Mouse (Mus musculus): ENCODE data around the gene Cenpu.
A peak's percentile ranks its signal among the peaks of the same experiment; 100 is the strongest.

The Cenpu gene

GRCm38 (mm10) chr8:46551615-46552440, at the start of gene Cenpu:
Cenpu (plus strand) TSS chr8:46552028.
- DNase-seq (ENCODE audit: low spot score): peak; percentile 100

GRCm38 (mm10) chr8:46502333-46503071, 49.3 kb upstream of the Cenpu start:
- DNase-seq (ENCODE audit: low spot score): no peak

GRCm38 (mm10) chr8:46503072-46503695, 48.6 kb upstream of the Cenpu start:
- DNase-seq (ENCODE audit: low spot score): no peak

- DNase-seq (ENCODE audit: low spot score): no peak
Observed at GRCm38 (mm10) chr8:46504196-46504595, 47.6 kb upstream of the Cenpu start.

- DNase-seq (ENCODE audit: low spot score): no peak
Observed at GRCm38 (mm10) chr8:46508488-46509395, 43.1 kb upstream of the Cenpu start.

DNA sequence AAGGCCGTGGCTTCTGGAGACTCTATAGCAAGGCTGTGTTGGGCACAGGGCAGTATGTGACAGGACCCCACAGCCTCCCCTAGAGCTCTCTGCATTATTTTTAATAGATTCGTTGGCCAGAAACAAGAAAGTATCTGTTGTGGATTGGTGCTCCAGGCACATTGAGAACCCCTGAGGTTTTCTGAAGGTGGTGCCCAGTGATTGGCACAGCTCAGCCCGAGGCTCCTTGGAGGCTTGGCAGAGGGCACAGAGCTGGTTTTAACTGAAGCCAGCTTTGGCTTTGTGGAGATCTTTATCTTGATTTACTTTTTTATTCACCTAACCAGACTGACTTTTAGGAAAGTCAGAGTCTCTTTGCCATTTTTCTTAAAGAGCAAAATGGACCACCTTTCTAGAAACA, 42.4 kb upstream of the Cenpu start:
- DNase-seq (ENCODE audit: low spot score): no peak

DNA sequence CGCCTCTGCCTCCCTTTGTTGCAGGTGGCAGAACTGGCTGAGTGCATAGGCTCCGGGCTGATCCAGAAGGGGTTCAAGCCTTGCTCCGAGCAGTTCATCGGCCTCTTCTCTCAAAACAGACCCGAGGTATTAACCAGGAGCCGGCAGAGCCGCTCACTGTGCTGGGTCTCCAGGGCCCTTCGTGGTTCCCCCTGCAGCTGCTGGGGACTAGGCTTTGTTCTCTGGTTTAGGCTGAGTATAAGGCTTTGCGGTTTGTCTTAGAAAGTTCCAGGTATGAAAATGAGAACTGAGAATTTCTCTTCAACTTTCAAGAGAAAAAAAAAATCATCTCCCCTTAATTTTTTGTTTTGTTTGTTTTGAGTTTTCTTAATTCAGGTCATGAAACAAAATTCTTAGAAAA, 40.5 kb upstream of the Cenpu start:
- no peak for DNase-seq (ENCODE audit: low spot score)

DNA sequence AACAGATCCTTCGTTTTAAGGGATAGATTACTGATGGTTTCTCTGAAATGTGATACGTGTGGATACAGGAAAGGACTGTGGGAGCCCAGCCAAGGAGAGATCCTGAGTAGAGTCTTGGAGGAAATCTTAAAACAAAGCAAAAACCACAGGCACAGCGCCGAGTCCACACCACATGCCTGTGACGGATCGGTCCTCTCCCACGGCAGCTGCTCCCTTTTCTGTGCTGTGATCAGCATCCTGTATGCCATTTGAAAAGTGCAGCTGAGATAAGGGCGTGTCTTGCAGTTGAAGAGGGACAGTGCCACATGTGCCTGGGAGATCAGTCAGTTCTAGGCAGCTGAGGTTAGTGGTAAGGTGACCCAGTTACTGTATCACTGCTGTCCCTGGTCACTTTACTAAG, 39.3 kb upstream of the Cenpu start:
- no peak for DNase-seq (ENCODE audit: low spot score)

DNA sequence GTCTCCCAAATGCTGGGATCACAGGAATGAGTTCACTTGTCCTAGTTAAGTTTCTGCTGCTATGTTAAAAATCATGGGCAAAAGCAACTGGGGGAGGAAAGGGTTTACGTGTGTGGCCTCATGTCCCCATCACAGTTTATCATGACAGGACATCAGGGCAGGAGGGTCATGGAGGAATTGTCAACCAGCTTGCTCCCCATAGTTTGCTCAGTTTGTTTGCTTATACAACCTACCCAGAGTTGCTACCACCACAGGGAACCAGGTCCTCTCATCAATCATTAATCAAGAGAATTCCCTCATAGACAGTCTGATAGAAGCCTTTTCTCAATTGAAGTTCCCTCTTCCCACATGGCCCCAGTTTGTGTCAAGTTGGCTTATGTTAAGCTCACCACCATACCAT, 37.8 kb upstream of the Cenpu start:
- DNase-seq (ENCODE audit: low spot score): no peak

- no peak for DNase-seq (ENCODE audit: low spot score)
Observed at GRCm38 (mm10) chr8:46520667-46521066, 31.2 kb upstream of the Cenpu start.

GRCm38 (mm10) chr8:46526098-46526497, 25.7 kb upstream of the Cenpu start:
- no peak for DNase-seq (ENCODE audit: low spot score)

DNA sequence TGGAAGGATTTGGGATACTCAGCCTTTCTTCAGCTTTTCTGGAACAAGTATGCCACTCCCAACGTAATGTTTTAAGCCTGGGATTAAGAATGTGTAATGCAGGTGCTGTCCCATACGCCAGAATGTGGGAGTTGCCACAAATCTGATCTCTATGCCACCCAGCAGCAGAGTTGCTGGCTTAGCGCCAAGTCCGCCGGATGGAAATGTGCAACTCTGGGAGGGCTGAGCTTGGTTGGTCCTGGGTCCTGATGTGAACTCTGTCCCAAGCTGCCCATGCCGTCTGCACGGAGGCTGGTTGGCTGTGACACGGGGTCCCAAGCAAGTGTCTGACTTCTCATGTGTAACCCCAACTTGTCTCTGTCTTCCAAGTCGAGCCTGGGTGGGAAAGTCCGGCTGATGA, 25.0 kb upstream of the Cenpu start:
- peak; percentile 31 for DNase-seq (ENCODE audit: low spot score)

- DNase-seq (ENCODE audit: low spot score): no peak
Observed at GRCm38 (mm10) chr8:46529508-46529907, 22.3 kb upstream of the Cenpu start.

DNA sequence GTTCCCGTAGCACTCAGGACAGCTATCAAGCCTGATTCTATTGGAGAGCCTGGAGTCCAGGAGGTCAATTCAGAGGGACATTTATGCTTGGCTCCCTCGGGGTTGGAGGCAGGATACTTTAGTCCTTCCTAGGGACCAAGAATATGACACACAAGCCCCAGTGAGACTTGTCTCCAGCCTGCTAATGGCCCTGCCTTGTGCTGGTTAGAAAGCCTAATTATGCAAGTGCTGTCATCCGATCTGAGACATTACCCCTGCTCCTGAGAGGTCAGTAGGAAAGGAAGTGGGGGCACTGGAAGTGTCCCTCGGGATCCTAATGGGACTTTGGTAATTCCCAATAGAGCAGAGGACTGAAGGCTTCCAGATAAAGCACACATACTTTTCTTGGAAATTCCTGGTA, 21.3 kb upstream of the Cenpu start:
- DNase-seq (ENCODE audit: low spot score): no peak

DNA sequence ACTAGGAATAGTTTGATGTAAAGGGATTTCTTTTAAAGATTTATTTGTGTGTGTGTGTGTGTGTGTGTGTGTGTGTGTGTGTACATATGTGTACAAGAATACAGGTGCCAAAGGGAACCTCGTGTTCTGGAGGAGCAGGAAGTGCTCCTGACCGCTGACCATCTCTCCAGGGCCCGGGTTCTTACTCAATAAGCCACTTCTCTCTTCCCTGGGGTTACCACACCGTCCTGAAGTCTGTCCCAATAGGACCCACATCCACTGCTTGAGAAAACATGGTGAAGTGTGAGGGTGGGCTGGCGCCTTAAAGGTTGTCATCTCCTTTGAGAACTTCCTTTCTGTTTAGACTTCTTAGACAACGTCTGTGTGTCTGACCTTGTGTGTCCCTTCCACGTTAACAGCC, 17.9 kb upstream of the Cenpu start:
- DNase-seq (ENCODE audit: low spot score): no peak

DNA sequence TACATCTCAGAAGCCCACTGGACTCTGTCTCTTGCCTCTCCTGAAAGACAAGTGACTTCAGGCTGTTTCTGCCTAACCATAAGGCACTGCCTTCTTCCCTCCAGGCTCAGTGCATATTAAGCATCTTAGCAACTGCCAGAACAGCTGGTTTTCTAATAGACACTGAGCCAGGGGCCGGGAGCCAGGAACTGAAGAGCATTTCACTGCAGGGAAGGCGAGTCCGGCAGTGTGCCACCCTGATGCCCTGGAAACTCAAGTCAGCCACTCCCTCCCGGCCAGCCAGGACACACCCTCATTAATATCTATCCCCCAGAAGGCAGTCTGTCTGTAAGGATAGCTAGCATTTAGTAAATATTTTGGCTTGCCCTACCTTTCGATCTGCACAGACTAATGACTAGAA, 12.1 kb upstream of the Cenpu start:
- peak; percentile 65 for DNase-seq (ENCODE audit: low spot score)

GRCm38 (mm10) chr8:46543191-46543590, 8.6 kb upstream of the Cenpu start:
- no peak for DNase-seq (ENCODE audit: low spot score)

- DNase-seq (ENCODE audit: low spot score): no peak
Observed at GRCm38 (mm10) chr8:46543662-46544061, 8.2 kb upstream of the Cenpu start.

GRCm38 (mm10) chr8:46545854-46546253, 6.0 kb upstream of the Cenpu start:
- no peak for DNase-seq (ENCODE audit: low spot score)

- DNase-seq (ENCODE audit: low spot score): peak; percentile 34
Observed at GRCm38 (mm10) chr8:46546431-46547176, 5.2 kb upstream of the Cenpu start.

- peak; percentile 85 for DNase-seq (ENCODE audit: low spot score)
Observed at GRCm38 (mm10) chr8:46547245-46547644, 4.6 kb upstream of the Cenpu start.
